Mouse (Mus musculus) hindbrain, embryonic 16.5 days (tissue): ENCODE measurements at regions not wholly inside any gene's neighbourhood (a gene's known extent, or its start where the extent isn't known, plus 50 kb on each side); places are given as distances from the start of the nearest gene placed in this dataset.

ENCODE experiments used
- ATAC-seq: fragments of 200-750 bp; cut with Nextera tagmentation; 2 replicates; pipeline ENCODE4 v1.8.0; 2017; ENCODE audit warnings: moderate TSS enrichment, moderate library complexity
- H3K27ac ChIP-seq: fragments of 300-500 bp; sonication (generic); 2 replicates; pipeline ENCODE4 v1.5.1; 2014; ENCODE audit warnings: low read depth, mild to moderate bottlenecking, control low read depth, low read length, moderate library complexity
- H3K27me3 ChIP-seq: fragments of 300-500 bp; sonication (generic); replicated peaks from 2 replicates; pipeline ENCODE4 v1.6.1; 2014; ENCODE audit warnings: low read length; ENCODE audit not compliant: control insufficient read depth, insufficient read depth
- H3K36me3 ChIP-seq: fragments of 300-500 bp; sonication (generic); 2 replicates; pipeline ENCODE4 v1.6.1; 2014; ENCODE audit warnings: mild to moderate bottlenecking, low read length, moderate library complexity, mixed read lengths; ENCODE audit not compliant: control insufficient read depth, insufficient read depth
- H3K4me1 ChIP-seq: fragments of 300-500 bp; sonication (generic); 2 replicates; pipeline ENCODE4 v1.6.1; 2014; ENCODE audit warnings: low read depth, low read length; ENCODE audit not compliant: control insufficient read depth, insufficient read depth
- H3K4me2 ChIP-seq: fragments of 300-500 bp; sonication (generic); 2 replicates; pipeline ENCODE4 v1.6.1; 2014; ENCODE audit warnings: mild to moderate bottlenecking, low read length, control low read depth, moderate library complexity
- H3K4me3 ChIP-seq: fragments of 300-500 bp; sonication (generic); 2 replicates; pipeline ENCODE4 v1.5.1; 2014; ENCODE audit warnings: mild to moderate bottlenecking, low read length, control low read depth, moderate library complexity
- H3K9ac ChIP-seq: fragments of 300-500 bp; sonication (generic); 2 replicates; pipeline ENCODE4 v1.6.1; 2014; ENCODE audit warnings: low read depth, mild to moderate bottlenecking, control low read depth, low read length, moderate library complexity
- H3K9me3 ChIP-seq: fragments of 300-500 bp; sonication (generic); 2 replicates; pipeline ENCODE4 v1.6.1; 2014; ENCODE audit warnings: mild to moderate bottlenecking, low read length, moderate library complexity; ENCODE audit not compliant: control insufficient read depth
- WGBS: fragments of 180-500 bp; shearing (Covaris S2); extraction: QIAGEN DNeasy Blood & Tissue Kit; methylation state at CpG from one replicate; pipeline ENCODE4 v1.1.7; 2014; 5-methylcytosine and 5-hydroxymethylcytosine counted together

GRCm38 (mm10) chr19:36273466-36273865 is 74.6 kb upstream of the Pcgf5 start:
- Histone ChIP-seq H3K4me3 (no peak overlapping the region), H3K9ac (no peak overlapping the region), H3K9me3 (no peaks in the 10 kb centered on the region), H3K27me3 (no peaks in the 10 kb centered on the region), H3K4me1 (no peaks in the 10 kb centered on the region), H3K27ac (no peak overlapping the region), H3K4me2 (no peak overlapping the region), H3K36me3 (no peaks in the 10 kb centered on the region)
- ATAC-seq: peak; percentile 42; the same call in 1 of the 2 replicates
- 31% methylated on average over 3 of the region's 3 CpGs for WGBS

GRCm38 (mm10) chr19:36285465-36285864 is 62.6 kb upstream of the Pcgf5 start:
- H3K36me3 ChIP-seq: no peaks in the 10 kb centered on the region
- WGBS: 82% methylated on average over 4 of the region's 4 CpGs
- ATAC-seq: no peak

GRCm38 (mm10) chr19:36290778-36291177 is 57.3 kb upstream of the Pcgf5 start:
- Histone ChIP-seq H3K9ac (no peak overlapping the region), H3K4me3 (no peak overlapping the region), H3K27me3 (no peaks in the 10 kb centered on the region), H3K9me3 (no peaks in the 10 kb centered on the region), H3K4me2 (no peak overlapping the region), H3K36me3 (no peaks in the 10 kb centered on the region), H3K4me1 (no peaks in the 10 kb centered on the region), H3K27ac (no peak overlapping the region)
- no peak for ATAC-seq
- WGBS: 77% methylated on average over 4 of the region's 4 CpGs

More at GRCm38 (mm10) chr19:36285465-36285864, 62.6 kb upstream of the Pcgf5 start:
- H3K9me3 ChIP-seq: no peaks in the 10 kb centered on the region
- no peaks in the 10 kb centered on the region for H3K27me3 ChIP-seq
- no peak overlapping the region for H3K4me3 ChIP-seq
- no peak overlapping the region for H3K27ac ChIP-seq
- no peaks in the 10 kb centered on the region for H3K4me1 ChIP-seq
- no peak overlapping the region for H3K4me2 ChIP-seq
- no peak overlapping the region for H3K9ac ChIP-seq

- 69% methylated on average over 6 of the region's 6 CpGs for WGBS
- no peaks in the 10 kb centered on the region for H3K4me1 ChIP-seq
Measured at GRCm38 (mm10) chr19:36293177-36293969, 54.7 kb upstream of the Pcgf5 start.

More at GRCm38 (mm10) chr19:36293177-36293969, 54.7 kb upstream of the Pcgf5 start:
- Histone ChIP-seq H3K27me3 (no peaks in the 10 kb centered on the region), H3K27ac (no peak overlapping the region), H3K9ac (no peak overlapping the region), H3K36me3 (no peaks in the 10 kb centered on the region), H3K4me2 (no peak overlapping the region), H3K4me3 (no peak overlapping the region), H3K9me3 (no peaks in the 10 kb centered on the region)
- ATAC-seq: no peak
